Mouse (Mus musculus) stomach, embryonic 14.5 days (tissue): ENCODE measurements around the gene Pgap2. TPM values are rescaled to one million over a fixed set of nuclear protein-coding genes. Genes with fewer than 3 reads are reported as not detected.

Experiments used
- ATAC-seq: fragments of 200-750 bp; cut with Nextera tagmentation; 2 replicates; pipeline ENCODE4 v1.8.0; 2017; ENCODE audit warnings: low read depth, moderate TSS enrichment; ENCODE audit not compliant: insufficient number of reproducible peaks, insufficient read depth, low FRiP score
- H3K27ac ChIP-seq: fragments of 300-500 bp; sonication (generic); 2 replicates; pipeline ENCODE4 v1.5.1; 2014; ENCODE audit warnings: mild to moderate bottlenecking, low read length, moderate library complexity, mixed read lengths
- H3K27me3 ChIP-seq: fragments of 300-500 bp; sonication (generic); 2 replicates; pipeline ENCODE4 v1.6.1; 2014; ENCODE audit warnings: low read length, control low read depth, mixed read lengths; ENCODE audit not compliant: control insufficient read depth, insufficient read depth
- H3K36me3 ChIP-seq: fragments of 300-500 bp; sonication (generic); 2 replicates; pipeline ENCODE4 v1.6.1; 2014; ENCODE audit warnings: mild to moderate bottlenecking, control low read depth, low read length, moderate library complexity, mixed read lengths; ENCODE audit not compliant: control insufficient read depth, insufficient read depth
- H3K4me1 ChIP-seq: fragments of 300-500 bp; sonication (generic); 2 replicates; pipeline ENCODE4 v1.6.1; 2014; ENCODE audit warnings: low read length, control low read depth, mixed read lengths; ENCODE audit not compliant: control insufficient read depth, insufficient read depth
- H3K4me2 ChIP-seq: fragments of 300-500 bp; sonication (generic); replicated peaks from 2 replicates; pipeline ENCODE4 v1.6.1; 2014; ENCODE audit warnings: low read depth, low read length, control low read depth
- H3K4me3 ChIP-seq: fragments of 300-500 bp; sonication (generic); 2 replicates; pipeline ENCODE4 v1.5.1; 2014; ENCODE audit warnings: low read depth, low read length, control low read depth
- H3K9ac ChIP-seq: fragments of 300-500 bp; sonication (generic); replicated peaks from 2 replicates; pipeline ENCODE4 v1.6.1; 2014; ENCODE audit warnings: low read depth, mild to moderate bottlenecking, control low read depth, low read length, moderate library complexity, mixed read lengths
- H3K9me3 ChIP-seq: fragments of 300-500 bp; sonication (generic); 2 replicates; pipeline ENCODE4 v1.6.1; 2016; ENCODE audit warnings: low read depth, low read length, control low read depth; ENCODE audit not compliant: control insufficient read depth
- WGBS: fragments of 180-500 bp; shearing (Covaris S2); extraction: QIAGEN DNeasy Blood & Tissue Kit; methylation state at CpG from one replicate; pipeline ENCODE4 v1.1.7; 2014; 5-methylcytosine and 5-hydroxymethylcytosine counted together
- polyA plus RNA-seq: library from polyadenylated mRNA; unstranded; fragments of >200 nt; fragmentation: Nextera tagmentation; extraction: Ambion mirVana; gene quantifications from 2 replicates; pipeline ENCODE4 v1.2.1, GENCODE M21; 2014

Gene Pgap2
- polyA plus RNA-seq, 1 experiment from 2014 or later = 99.0 TPM

- Histone ChIP-seq H3K4me1 (no peaks in the 10 kb centered on the region), H3K27ac (no peak overlapping the region), H3K27me3 (no peaks in the 10 kb centered on the region), H3K9ac (no peak overlapping the region), H3K4me3 (no peak overlapping the region), H3K9me3 (no peaks in the 10 kb centered on the region), H3K36me3 (no peaks in the 10 kb centered on the region), H3K4me2 (no peak overlapping the region)
- WGBS = 55% methylated on average over 5 of the region's 5 CpGs
- no peak for ATAC-seq
These were observed 72.3 kb downstream of the Pgap2 start for GRCm38 (mm10) chr7:102282261-102282660.

Other genes with a start within 250 kb of the Pgap2 start
- gene Il18bp, start 191.5 kb upstream of the Pgap2 start, polyA plus RNA-seq = 3.1 and 3.6 TPM in 2 replicates
- 24.7 and 26.1 TPM in 2 replicates for gene Rnf121, start 144.7 kb upstream of the Pgap2 start, polyA plus RNA-seq
- gene Xndc1, start 144.7 kb upstream of the Pgap2 start, polyA plus RNA-seq = 26.3 and 27.5 TPM in 2 replicates
- 1.1 and 1.8 TPM in 2 replicates for gene Xntrpc, start 144.5 kb upstream of the Pgap2 start, polyA plus RNA-seq
- gene Trpc2, start 127.1 kb upstream of the Pgap2 start, polyA plus RNA-seq = not detected in 2 replicates
- gene Art1, start 108.5 kb upstream of the Pgap2 start, polyA plus RNA-seq = 0.41 and 1.1 TPM in 2 replicates
- 0.22 and 0.88 TPM in 2 replicates for gene Art5, start 100.7 kb upstream of the Pgap2 start, polyA plus RNA-seq
- gene Chrna10, start 93.4 kb upstream of the Pgap2 start, polyA plus RNA-seq = 0.10 TPM in 1 of 2 replicates, not detected in the other
- 51.6 and 53.5 TPM in 2 replicates for gene Nup98, start within 50 bp of the Pgap2 start, polyA plus RNA-seq
- 61.6 and 65.1 TPM in 2 replicates for gene Rhog, start 45.8 kb downstream of the Pgap2 start, polyA plus RNA-seq
- gene Stim1, start 57.6 kb downstream of the Pgap2 start, polyA plus RNA-seq = 24.9 and 25.6 TPM in 2 replicates
- 145 and 148 TPM in 2 replicates for gene Rrm1, start 231.5 kb downstream of the Pgap2 start, polyA plus RNA-seq